Mouse (Mus musculus): Measurements from ENCODE around the gene Gm28845. TPM values are rescaled to one million over a fixed set of nuclear protein-coding genes. Genes with fewer than 3 reads are reported as not detected.
"Not testable (repeated sequence)": the region's sequence is repeated elsewhere in the genome, so short reads cannot be mapped to it uniquely, and the experiment has no call there.

The Gm28845 gene
- polyA plus RNA-seq, 3 experiments from 2014 or later, result not detected

- no peak for ATAC-seq
Observed at GRCm38 (mm10) chr1:65107654-65108279, 11.6 kb downstream of the Gm28845 start.

GRCm38 (mm10) chr1:65103273-65103672 is 16.1 kb downstream of the Gm28845 start, which contains the start of gene Cryga:
Gene Cryga (minus strand): TSS chr1:65103373.
- no peak for ATAC-seq

DNA sequence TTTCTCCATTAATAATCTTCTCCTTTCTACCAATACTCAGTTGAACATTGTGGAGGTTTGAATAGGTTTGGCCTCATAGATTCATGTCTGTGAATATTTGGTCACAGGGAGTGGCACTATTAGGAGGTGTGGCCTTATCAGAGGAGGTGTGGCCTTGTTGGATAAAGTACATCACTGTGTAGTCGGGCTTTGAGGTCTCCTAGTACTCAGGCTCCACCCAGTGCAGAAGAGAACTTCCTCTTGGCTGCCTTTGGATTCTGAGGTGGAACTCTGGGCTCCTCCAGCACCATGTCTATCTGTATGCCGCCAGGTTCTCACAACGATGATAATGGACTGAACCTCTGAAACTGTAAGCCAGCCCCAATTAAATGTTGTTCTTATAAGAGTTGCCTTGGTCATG is 22.4 kb downstream of the Gm28845 start:
- no peak for ATAC-seq

DNA sequence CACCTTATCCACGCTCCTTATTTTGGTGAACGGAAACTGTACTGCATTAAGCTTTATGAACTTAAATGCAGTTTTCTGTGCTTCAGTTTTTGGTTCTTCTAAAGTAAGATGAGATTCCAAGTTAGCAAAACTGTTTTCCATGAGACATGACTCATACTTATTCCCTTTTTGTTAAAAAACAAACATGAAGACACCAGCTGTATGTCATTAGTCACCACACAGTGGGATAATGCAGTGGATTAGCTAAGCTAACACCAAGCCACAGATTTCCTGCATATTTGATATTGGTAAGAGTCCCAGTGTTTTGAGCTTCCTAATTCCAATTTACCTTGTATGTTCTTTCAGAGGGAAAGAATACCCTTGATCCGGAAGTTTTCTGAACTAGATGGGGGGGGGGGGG is 27.8 kb downstream of the Gm28845 start:
- ATAC-seq, result no peak

- no peak for ATAC-seq
Observed at GRCm38 (mm10) chr1:65090370-65090769, 29.0 kb downstream of the Gm28845 start.

DNA sequence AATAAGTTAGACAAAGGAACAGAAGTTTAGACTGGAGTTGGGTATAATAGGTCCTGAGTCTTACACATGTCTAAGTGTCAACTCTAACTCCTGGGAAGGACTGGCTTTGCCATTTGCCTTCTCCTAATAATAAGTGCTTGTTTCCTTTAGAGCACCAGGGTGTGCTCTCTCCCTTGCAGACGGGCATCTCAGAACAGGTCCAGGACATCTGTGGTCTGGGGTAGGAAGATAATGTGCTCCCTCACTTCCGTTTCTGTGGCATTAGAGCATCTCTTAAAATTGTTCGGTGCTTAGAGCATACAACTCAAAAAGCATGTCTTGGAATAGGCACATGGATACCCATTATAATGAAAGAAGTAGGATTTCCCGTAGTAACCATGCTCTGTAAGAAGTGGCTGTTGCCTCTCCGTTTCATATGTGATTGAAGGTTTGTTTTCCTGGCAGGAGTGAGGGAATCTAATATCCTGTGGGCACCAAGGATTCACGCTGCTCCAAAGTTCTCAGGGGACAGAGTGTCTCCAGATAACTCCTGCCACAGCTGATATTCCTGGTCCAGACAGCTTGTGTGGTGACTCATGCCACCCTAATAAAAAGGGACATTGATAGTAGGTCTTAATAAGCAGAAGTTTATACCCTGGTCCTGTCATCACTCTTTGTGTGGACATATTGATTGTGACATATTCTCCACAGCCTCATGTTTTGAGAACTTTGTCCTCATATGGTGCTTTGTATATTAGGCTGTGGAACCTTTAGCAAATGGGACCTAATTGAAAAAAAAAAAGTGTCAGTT is 30.6 kb downstream of the Gm28845 start:
- no peak for ATAC-seq

DNA sequence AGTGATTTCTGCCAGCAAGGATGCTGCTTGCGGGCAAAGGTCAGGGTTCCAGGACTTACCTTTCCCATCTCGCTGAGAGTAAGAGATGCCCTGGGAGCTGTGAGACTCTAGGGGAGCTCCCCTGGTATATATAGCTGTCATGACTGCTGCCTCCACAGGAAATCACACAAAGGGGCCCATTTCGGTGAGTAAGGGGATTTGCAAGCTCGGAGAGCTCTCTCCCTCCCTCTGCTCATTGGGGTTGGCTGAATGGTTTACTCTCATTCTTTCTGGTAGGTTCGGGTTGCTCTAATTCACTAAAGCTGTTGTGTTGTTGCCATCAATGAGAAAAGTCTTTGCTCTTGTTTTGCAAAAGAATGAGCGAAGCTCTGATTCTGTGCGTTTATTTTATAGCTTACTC is 37.2 kb downstream of the Gm28845 start, which contains the start of gene Crygb:
Gene Crygb, minus strand, starts transcription at position 101 of the 400 bp plus-strand sequence.
- ATAC-seq, result no peak

GRCm38 (mm10) chr1:65075607-65076006 is 43.8 kb downstream of the Gm28845 start:
- ATAC-seq, result no peak

DNA sequence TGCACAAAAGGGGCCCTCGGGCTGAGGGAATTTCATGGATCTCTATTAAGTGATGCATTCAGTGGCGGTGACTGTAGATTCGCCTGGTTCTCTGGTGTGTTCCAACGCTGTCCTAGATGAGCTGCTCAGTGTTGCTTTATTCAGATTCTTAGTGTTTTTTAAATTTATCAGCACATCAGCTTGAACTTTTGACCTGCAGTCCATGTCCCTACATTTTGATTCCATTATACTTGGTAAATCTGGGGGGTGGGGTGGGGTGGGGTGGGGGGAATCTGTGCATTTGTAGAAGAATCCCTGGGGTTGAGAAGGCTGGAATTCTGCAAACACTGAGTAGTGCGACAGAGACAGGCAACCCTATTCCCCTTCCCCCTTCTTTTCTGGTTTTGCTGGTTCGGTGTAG is 45.8 kb downstream of the Gm28845 start, which contains the start of gene Crygc:
Gene Crygc, minus strand, starts transcription at position 101 of the 400 bp plus-strand sequence.
- ATAC-seq, result no peak

DNA sequence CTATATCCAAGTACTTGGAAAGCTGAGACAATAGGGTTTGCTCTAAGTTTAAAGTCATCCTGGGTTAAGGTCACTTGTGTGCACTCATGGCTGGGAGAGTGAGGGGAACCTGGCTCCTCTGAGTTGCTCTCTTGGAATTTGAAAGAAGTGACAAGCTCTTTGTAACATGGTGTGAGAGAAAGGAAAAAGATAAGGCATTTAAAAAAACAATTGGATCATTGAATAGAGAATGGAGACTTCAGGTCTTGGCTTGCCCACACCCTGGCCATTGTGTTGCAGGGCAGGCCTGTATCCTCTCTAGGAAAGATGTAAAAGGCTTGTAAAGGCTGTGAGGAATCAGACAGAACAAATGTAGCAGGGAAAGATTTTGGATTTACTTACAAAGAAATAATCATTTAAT is 51.5 kb downstream of the Gm28845 start:
- ATAC-seq, result no peak

DNA sequence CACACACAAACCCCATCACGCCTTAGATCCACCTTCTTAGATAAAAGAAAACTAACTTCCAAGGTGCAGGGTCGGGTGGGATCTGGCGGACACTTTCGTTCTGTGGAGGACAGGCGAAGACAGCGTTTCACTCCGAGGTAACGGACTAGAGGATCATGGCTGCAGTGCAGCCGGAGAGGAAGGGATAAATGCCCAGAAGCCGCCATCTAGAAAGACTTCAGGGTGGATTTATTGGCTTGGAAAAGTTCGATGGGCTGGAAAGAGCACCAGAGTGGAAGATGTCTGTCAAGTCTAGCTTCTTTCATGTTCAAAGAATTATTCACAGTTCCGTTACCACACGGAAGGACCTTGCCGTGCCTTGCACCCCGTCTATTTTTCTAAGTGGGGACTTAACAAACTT is 55.2 kb downstream of the Gm28845 start:
- no peak for ATAC-seq

DNA sequence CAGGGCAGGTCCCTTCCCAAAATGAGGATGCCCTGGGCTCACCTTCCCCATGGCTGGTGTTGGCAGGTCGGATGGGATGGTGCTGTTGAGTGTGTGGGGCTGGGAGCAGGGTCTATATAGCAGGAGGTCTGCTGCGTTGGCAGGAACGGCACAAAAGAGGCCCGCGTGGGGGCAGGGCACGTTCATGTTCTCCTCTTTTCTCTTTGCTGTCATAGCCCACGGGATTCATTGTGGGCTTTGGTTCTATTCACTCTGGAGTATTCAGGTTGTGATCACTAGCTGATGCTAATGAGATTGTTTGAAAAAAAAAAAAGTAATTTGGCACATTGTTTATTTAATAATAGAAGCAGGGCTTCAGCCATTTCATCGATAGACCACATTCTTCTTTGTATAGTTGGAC is 56.0 kb downstream of the Gm28845 start, which contains the start of gene Crygd:
Gene Crygd, minus strand, starts transcription at position 101 of the 400 bp plus-strand sequence.
- no peak for ATAC-seq

DNA sequence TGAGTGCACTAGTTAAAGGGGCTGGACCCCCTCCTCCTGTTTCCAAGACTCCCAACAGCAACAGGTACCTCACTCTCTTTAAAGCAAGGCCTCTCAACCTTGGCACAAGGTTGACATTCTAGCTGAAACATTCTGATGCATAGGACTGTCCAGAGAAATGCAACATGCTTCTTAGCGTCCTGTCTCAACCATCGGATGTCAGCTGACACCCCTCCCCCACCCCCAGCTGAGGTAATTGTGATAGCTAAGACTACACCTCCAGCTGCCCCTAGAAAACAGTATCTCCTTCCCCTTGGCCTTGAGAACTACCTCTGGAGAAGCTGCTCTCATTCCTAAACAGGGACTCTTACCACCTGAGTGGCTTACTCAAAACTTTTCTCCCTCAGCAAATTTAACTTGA is 67.2 kb downstream of the Gm28845 start:
- ATAC-seq, result no peak

GRCm38 (mm10) chr1:65051696-65052095 is 67.7 kb downstream of the Gm28845 start:
- ATAC-seq, result no peak

- not testable (repeated sequence) for ATAC-seq
Observed at GRCm38 (mm10) chr1:65050952-65051351, 68.4 kb downstream of the Gm28845 start, which contains the start of gene Cryge. Gene Cryge (minus strand): TSS chr1:65051149.

Other genes with a start within 250 kb of the Gm28845 start
- gene Plekhm3, start 162.7 kb downstream of the Gm28845 start, polyA plus RNA-seq (2017; shearing (Covaris generic)), result 10 to 100 TPM in 2 of 3 experiments, 1 to 10 TPM in 1; 7.0 to 13.0 (median 11.0) TPM
- gene Akr1cl, start 86.8 kb downstream of the Gm28845 start, polyA plus RNA-seq (2017; shearing (Covaris generic)), result under 1 TPM in 1 of 3 experiments, not detected in 2; 0.71 TPM
- gene Cryge, start 68.4 kb downstream of the Gm28845 start, polyA plus RNA-seq (2017; shearing (Covaris generic)), result not detected
- not detected for gene Crygd, start 56.1 kb downstream of the Gm28845 start, polyA plus RNA-seq (2017; shearing (Covaris generic))
- gene Crygc, start 45.9 kb downstream of the Gm28845 start, polyA plus RNA-seq (2017; shearing (Covaris generic)), result not detected
- not detected for gene Crygb, start 37.3 kb downstream of the Gm28845 start, polyA plus RNA-seq (2017; shearing (Covaris generic))
- not detected for gene Cryga, start 16.2 kb downstream of the Gm28845 start, polyA plus RNA-seq (2017; shearing (Covaris generic))
- gene D630023F18Rik, start 3.7 kb upstream of the Gm28845 start, polyA plus RNA-seq (2017; shearing (Covaris generic)), result not detected
- gene Idh1, start 66.9 kb upstream of the Gm28845 start, polyA plus RNA-seq (2017; shearing (Covaris generic)), result 10 to 100 TPM in 1 of 3 experiments, 1 to 10 TPM in 2; 6.3 to 13.0 (median 9.4) TPM
- 10 to 100 TPM in 2 of 3 experiments, 1 to 10 TPM in 1; 9.5 to 14.6 (median 13.5) TPM for gene Pikfyve, start 67.1 kb upstream of the Gm28845 start, polyA plus RNA-seq (2017; shearing (Covaris generic))
- gene Pth2r, start 162.5 kb upstream of the Gm28845 start, polyA plus RNA-seq (2017; shearing (Covaris generic)), result not detected

All from inflammation-experienced regulatory T-cells, adult 6 months (primary cell).